Comparison of ENCODE assay signal across 15 mouse cellular contexts in the genomic region with DNA sequence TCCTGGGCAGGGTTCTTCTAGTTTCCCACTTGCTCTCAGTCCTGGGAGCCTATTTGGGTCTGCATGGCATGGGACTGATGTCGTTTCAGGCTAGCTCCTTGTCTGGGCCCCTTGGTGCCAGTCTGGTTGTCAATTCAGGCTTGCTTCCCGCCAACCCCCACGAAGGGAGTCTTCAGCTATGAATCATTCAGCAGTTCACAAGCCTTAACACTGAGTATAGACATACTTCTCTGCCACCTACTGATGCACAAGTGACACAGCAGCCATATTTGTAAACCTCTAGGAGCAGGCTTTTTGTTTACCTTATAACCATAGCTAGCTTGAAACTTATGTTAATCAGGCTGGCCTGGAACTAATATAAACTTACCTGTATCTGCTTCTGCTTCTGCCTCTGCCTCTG. TPM values are rescaled to one million over a fixed set of nuclear protein-coding genes. Genes with fewer than 3 reads are reported as not detected.
DNase-seq lines count a peak whose midpoint lies in the region; ATAC-seq and TF ChIP-seq lines count a peak whose summit lies in the region.
"Had no signal": no experiment of that assay in that cellular context is flagged by ENCODE, and none has a peak within 500 bp of the region (broad histone marks: within the 10 kb centered on the region; RNA-seq: fewer than 3 reads in every experiment).

No protein-coding gene starts in this region.

- H3K4me1 ChIP-seq in forebrain, embryonic 16.5 days (replicated peaks; ENCODE audit: control insufficient read depth, insufficient read depth, low read length), result no peaks in the 10 kb centered on the region
- no peaks in the 10 kb centered on the region for H3K4me1 ChIP-seq in forebrain, embryonic 15.5 days
- peaks cover 2% of the 10 kb centered on the region; the same call in 1 of the 2 replicates for H3K4me1 ChIP-seq in liver, adult 2 months (ENCODE audit: control insufficient read depth, insufficient read depth, low read length)
- H3K4me1 ChIP-seq: hindbrain, embryonic 15.5 days had no signal

- no peaks in the 10 kb centered on the region for H3K36me3 ChIP-seq in forebrain, embryonic 16.5 days (ENCODE audit: control insufficient read depth, insufficient read depth)
- H3K36me3 ChIP-seq in forebrain, embryonic 15.5 days, result no peaks in the 10 kb centered on the region
- H3K36me3 ChIP-seq in liver, adult 2 months (ENCODE audit: control insufficient read depth, insufficient read depth, low read length), result peaks cover 10% of the 10 kb centered on the region
- H3K36me3 ChIP-seq: embryonic facial prominence, embryonic 13.5 days; hindbrain, embryonic 15.5 days; midbrain, embryonic 10.5 days had no signal

- 52% methylated on average over 3 of the region's 3 CpGs for WGBS in forebrain, embryonic 16.5 days
- 57% methylated on average over 3 of the region's 3 CpGs for WGBS in forebrain, embryonic 15.5 days
- 62% methylated on average over 3 of the region's 3 CpGs for WGBS in liver, adult 2 months

- no peak overlapping the region for H3K4me2 ChIP-seq in forebrain, embryonic 16.5 days (ENCODE audit: low read length)
- H3K4me2 ChIP-seq in forebrain, embryonic 15.5 days (replicated peaks), result no peak overlapping the region
- H3K4me2 ChIP-seq: embryonic facial prominence, embryonic 13.5 days; hindbrain, embryonic 15.5 days had no signal

- CTCF ChIA-PET in Patski (lab: Charles Lee), result interaction anchor here (0.7 to 1.4 kb wide), 5 partner anchors 10 to 289 kb away, joined by 3 to 4 read pairs (median 3); no protein-coding TSS in a partner anchor

- in situ Hi-C loops in Patski (cut with MboI; ENCODE audit: low pct_unique_long_range_greater_than_20kb), result loop anchor here (10.0 kb wide), 1 partner anchor 522 kb away; no protein-coding TSS in a partner anchor

- H3K79me2 ChIP-seq in liver, adult 2 months (ENCODE audit: control insufficient read depth, insufficient read depth, low read length), result no peaks in the 10 kb centered on the region

- no peak for TF ChIP-seq POLR2A in liver, adult 2 months (IDR thresholded peaks at IDR 0.05; ENCODE audit: extremely low read depth, insufficient read depth, low read length)

- H3K9me3 ChIP-seq in forebrain, embryonic 16.5 days (ENCODE audit: control insufficient read depth, low read length), result no peaks in the 10 kb centered on the region
- H3K9me3 ChIP-seq in forebrain, embryonic 15.5 days, result no peaks in the 10 kb centered on the region
- H3K9me3 ChIP-seq: embryonic facial prominence, embryonic 13.5 days; hindbrain, embryonic 15.5 days; midbrain, embryonic 10.5 days had no signal

- POLR2A ChIA-PET in Patski (lab: Charles Lee), result no interaction called here

- ATAC-seq in forebrain, embryonic 16.5 days, result peak; percentile 54; the same call in 1 of the 2 replicates
- ATAC-seq in forebrain, embryonic 15.5 days (replicated peaks), result no peak
- ATAC-seq in Patski, result peak; percentile 62
- ATAC-seq: CD4-positive, CD25-positive, alpha-beta regulatory T cell, adult 4 months had no signal

- H3K9ac ChIP-seq in forebrain, embryonic 16.5 days (replicated peaks; ENCODE audit: low read depth, low read length), result no peak overlapping the region
- no peak overlapping the region for H3K9ac ChIP-seq in forebrain, embryonic 15.5 days (replicated peaks)
- H3K9ac ChIP-seq in liver, adult 2 months (ENCODE audit: low read depth, low read length), result no peak overlapping the region
- H3K9ac ChIP-seq: embryonic facial prominence, embryonic 13.5 days; hindbrain, embryonic 15.5 days had no signal

- peak; percentile 9; the same call in 1 of the 2 replicates for TF ChIP-seq CTCF in liver, adult 2 months (IDR thresholded peaks at IDR 0.05; ENCODE audit: low read depth, low read length)
- peak; percentile 62 for TF ChIP-seq CTCF in Patski (IDR thresholded peaks at IDR 0.05)

- no peak overlapping the region for H3K4me3 ChIP-seq in forebrain, embryonic 16.5 days (replicated peaks; ENCODE audit: low read length)
- H3K4me3 ChIP-seq in forebrain, embryonic 15.5 days, result no peak overlapping the region
- H3K4me3 ChIP-seq in liver, adult 2 months (ENCODE audit: insufficient read depth, low read depth, low read length), result no peak overlapping the region
- H3K4me3 ChIP-seq: embryonic facial prominence, embryonic 13.5 days; hindbrain, embryonic 15.5 days; midbrain, embryonic 10.5 days had no signal

- no peak for DNase-seq in liver, adult 2 months (ENCODE audit: extremely low read depth, low read depth, low spot score)
- no peak for DNase-seq in liver
- DNase-seq in 3T3-L1 (ENCODE audit: low read depth, low spot score), result peak; percentile 45
- DNase-seq in Patski (ENCODE audit: low read depth, low spot score), result no peak
- no peak for DNase-seq in cerebellum, postnatal 36 days
- no peak for DNase-seq in gastrocnemius, adult 8-10 months (ENCODE audit: low spot score in 2 of 2)
- DNase-seq: adrenal gland, adult 2 months; kidney, adult 9 months; lung, postnatal 14 days had no signal

- H3K27ac ChIP-seq in forebrain, embryonic 16.5 days (ENCODE audit: low read length), result no peak overlapping the region
- H3K27ac ChIP-seq in forebrain, embryonic 15.5 days (replicated peaks), result no peak overlapping the region
- H3K27ac ChIP-seq in liver, adult 2 months (replicated peaks; ENCODE audit: insufficient read depth, low read depth, low read length), result no peak overlapping the region
- H3K27ac ChIP-seq: embryonic facial prominence, embryonic 13.5 days; hindbrain, embryonic 15.5 days; midbrain, embryonic 10.5 days had no signal

- no peaks in the 10 kb centered on the region for H3K27me3 ChIP-seq in forebrain, embryonic 16.5 days (replicated peaks; ENCODE audit: control insufficient read depth, insufficient read depth, low read length)
- no peaks in the 10 kb centered on the region for H3K27me3 ChIP-seq in forebrain, embryonic 15.5 days
- no peaks in the 10 kb centered on the region for H3K27me3 ChIP-seq in liver, adult 2 months (ENCODE audit: control insufficient read depth, insufficient read depth, low read length)
- H3K27me3 ChIP-seq in Patski, result peaks cover 9% of the 10 kb centered on the region
- H3K27me3 ChIP-seq: embryonic facial prominence, embryonic 13.5 days; hindbrain, embryonic 15.5 days had no signal

RNA-seq across cellular contexts. Expression of a gene that starts 10.6 kb away (rescaled TPM):
- polyA plus RNA-seq in forebrain, embryonic 16.5 days (2015; fragmentation: Nextera tagmentation; extraction: Ambion mirVana), result 0.04 and 0.11 TPM in 2 replicates
- polyA plus RNA-seq in forebrain, embryonic 15.5 days (2015; fragmentation: Nextera tagmentation; extraction: Ambion mirVana), result 0.11 and 0.22 TPM in 2 replicates
- total RNA-seq in liver, adult 2 months (2014; rRNA removed), result 35.2 and 49.3 TPM in 2 replicates
- 11.8 and 12.6 TPM in 2 replicates for polyA plus RNA-seq in liver, adult 2 months (2012; rRNA removed)
- polyA plus RNA-seq in Patski (2021), result 0.99 TPM
- total RNA-seq in gastrocnemius, adult 8-10 months (2022), result 1 to 10 TPM; 1.1 to 2.2 (median 1.2) TPM

RNA-seq across cellular contexts. Expression of a gene that starts 36.0 kb away (rescaled TPM):
- 49.5 and 53.8 TPM in 2 replicates for polyA plus RNA-seq in forebrain, embryonic 16.5 days (2015; fragmentation: Nextera tagmentation; extraction: Ambion mirVana)
- 35.5 and 39.6 TPM in 2 replicates for polyA plus RNA-seq in forebrain, embryonic 15.5 days (2015; fragmentation: Nextera tagmentation; extraction: Ambion mirVana)
- 4.6 and 7.7 TPM in 2 replicates for total RNA-seq in liver, adult 2 months (2014; rRNA removed)
- 1.8 and 2.9 TPM in 2 replicates for polyA plus RNA-seq in liver, adult 2 months (2012; rRNA removed)
- polyA plus RNA-seq in Patski (2021), result 22.0 TPM
- total RNA-seq in gastrocnemius, adult 8-10 months (2022), result 1 to 10 TPM in 2 of 4 experiments, under 1 TPM in 2; 0.51 to 5.9 (median 0.98) TPM
